17 mouse cellular contexts compared by ENCODE assay signal in the genomic region with DNA sequence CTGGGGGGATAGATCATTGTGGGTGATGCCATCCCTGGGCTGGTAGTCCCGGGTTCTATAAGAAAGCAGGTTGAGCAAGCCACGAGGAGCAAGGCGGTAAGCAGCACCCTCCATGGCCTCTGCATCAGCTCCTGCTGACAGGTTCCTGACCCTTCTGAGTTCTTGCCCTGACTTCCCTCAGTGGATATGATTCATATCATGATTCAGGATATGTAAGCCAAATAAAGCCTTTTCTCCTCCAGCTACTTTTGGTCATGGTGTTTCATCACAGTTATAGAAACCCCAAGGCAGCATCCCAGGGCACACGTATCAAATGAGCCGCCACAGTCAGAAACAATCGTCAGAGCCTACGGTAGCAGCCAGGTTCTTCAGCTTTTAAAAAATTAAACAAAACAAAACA.
"Had no signal": no experiment of that assay in that cellular context is flagged by ENCODE, and none has a peak within 500 bp of the region (broad histone marks: within the 10 kb centered on the region; RNA-seq: fewer than 3 reads in every experiment).

No protein-coding gene starts in this region.

- H3K4me2 ChIP-seq: limb, embryonic 12.5 days; liver, embryonic 13.5 days; lung, embryonic 15.5 days; midbrain, embryonic 11.5 days; midbrain, embryonic 15.5 days; neural tube, embryonic 13.5 days; stomach, embryonic 15.5 days had no signal

- H3K4me3 ChIP-seq: limb, embryonic 12.5 days; liver, embryonic 13.5 days; lung, embryonic 15.5 days; megakaryocyte, embryonic 14.5 days; midbrain, embryonic 15.5 days; neural tube, embryonic 13.5 days; stomach, embryonic 15.5 days had no signal

- H3K27ac ChIP-seq: liver, embryonic 13.5 days; lung, embryonic 15.5 days; macrophage; midbrain, embryonic 15.5 days; neural tube, embryonic 13.5 days; stomach, embryonic 15.5 days had no signal

- H3K9ac ChIP-seq: limb, embryonic 12.5 days; liver, embryonic 13.5 days; liver, postnatal 0 days; lung, embryonic 15.5 days; midbrain, embryonic 15.5 days; neural tube, embryonic 13.5 days; stomach, embryonic 15.5 days had no signal

- ATAC-seq: liver, postnatal 0 days; midbrain, embryonic 15.5 days had no signal

- H3K4me1 ChIP-seq: liver, embryonic 13.5 days; lung, embryonic 15.5 days; megakaryocyte, embryonic 14.5 days; midbrain, embryonic 15.5 days; stomach, embryonic 15.5 days had no signal

- DNase-seq: kidney, postnatal 10 days; kidney, postnatal 4 days; liver; liver, embryonic 13.5 days; liver, postnatal 0 days; lung, postnatal 14 days; right cerebral cortex, postnatal 14 days; thymus, adult 2 months; thymus, postnatal 36 days had no signal

- H3K9me3 ChIP-seq: limb, embryonic 12.5 days; liver, embryonic 13.5 days; lung, embryonic 15.5 days; midbrain, embryonic 15.5 days; neural tube, embryonic 13.5 days; stomach, embryonic 15.5 days had no signal

- H3K36me3 ChIP-seq: limb, embryonic 12.5 days; liver, embryonic 13.5 days; lung, embryonic 15.5 days; midbrain, embryonic 15.5 days; neural tube, embryonic 13.5 days; stomach, embryonic 15.5 days had no signal

- H3K27me3 ChIP-seq: limb, embryonic 12.5 days; liver, embryonic 13.5 days; lung, embryonic 15.5 days; megakaryocyte, embryonic 14.5 days; midbrain, embryonic 15.5 days; neural tube, embryonic 13.5 days; stomach, embryonic 15.5 days had no signal
